Mouse (Mus musculus) embryonic fibroblast, embryonic 13.5 days (primary cell): Measurements from ENCODE around the gene Dusp1.

ENCODE experiments used
- CTCF ChIP-seq: IDR thresholded peaks from 2 replicates; pipeline ENCODE4 v1.5.1; 2011; ENCODE audit warnings: mild to moderate bottlenecking, control low read depth, low read length, moderate library complexity, borderline replicate concordance; ENCODE audit not compliant: insufficient read depth
- POLR2A ChIP-seq: IDR thresholded peaks from 2 replicates; pipeline ENCODE4 v1.6.1; 2011; ENCODE audit warnings: low read depth, mild to moderate bottlenecking, control low read depth, low read length, moderate library complexity

GRCm38 (mm10) chr17:26501826-26502225 lies 60.1 kb downstream of the Dusp1 start:
- no peak for TF ChIP-seq POLR2A
- TF ChIP-seq CTCF, result no peak
